Mouse (Mus musculus) adrenal gland, adult (tissue): ENCODE measurements around the gene Gm49361.

Experiments used
- DNase-seq, 2 experiments: peaks; one replicate each; pipeline ENCODE4 v3.0.0; 2022 to 2023; ENCODE audit warnings: low spot score in 1 of 2; ENCODE audit not compliant: inconsistent age in 2 of 2

The Gm49361 gene

DNA sequence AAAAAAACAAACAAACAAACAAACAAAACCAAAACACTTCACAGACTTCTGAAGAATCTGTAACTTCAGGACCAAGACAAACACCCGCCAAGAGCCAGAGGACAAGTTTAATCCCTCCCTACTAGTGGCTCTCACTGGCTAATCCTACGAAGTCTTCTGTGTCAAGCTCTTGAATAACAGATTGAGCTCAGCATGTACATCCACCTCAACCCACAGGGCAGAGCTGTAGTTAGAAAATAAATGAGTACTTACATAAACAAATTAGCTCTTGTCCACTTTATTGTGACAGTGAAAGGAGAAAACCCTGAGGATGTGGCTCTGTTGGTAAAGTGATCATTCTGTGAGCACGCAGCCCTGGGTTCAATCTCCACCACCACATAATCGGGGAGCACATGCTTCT, 124.2 kb downstream of the Gm49361 start:
- DNase-seq: no peak

DNA sequence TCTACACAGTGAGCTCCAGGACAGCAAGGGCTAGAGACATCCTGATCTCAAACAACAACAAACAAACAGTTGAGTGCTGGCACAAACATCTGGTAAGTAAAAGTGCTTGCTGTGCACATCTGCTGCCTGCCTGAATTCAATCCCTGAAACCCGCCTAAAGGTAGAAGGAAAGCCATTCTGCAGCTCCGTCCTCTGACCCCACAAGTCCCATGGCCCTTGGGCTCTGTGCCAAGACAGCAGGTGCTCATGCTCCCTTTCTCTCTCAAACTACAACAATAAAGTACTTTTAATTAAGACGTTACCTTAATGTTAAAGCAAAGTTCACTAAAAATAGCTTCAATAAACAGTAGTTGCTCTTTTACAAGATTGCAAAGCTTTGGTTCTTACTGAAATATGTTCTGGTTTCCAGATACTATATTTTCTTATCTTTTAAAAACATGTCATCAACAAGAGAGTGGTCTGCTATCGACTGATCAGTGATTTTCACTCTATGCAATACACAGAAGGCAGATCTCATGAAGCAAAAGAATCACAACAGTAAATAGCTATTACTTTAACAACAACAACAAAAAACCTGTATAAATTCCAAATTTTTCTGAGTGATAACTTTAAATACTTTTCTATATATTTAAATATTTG, 125.2 kb downstream of the Gm49361 start:
- no peak for DNase-seq

DNA sequence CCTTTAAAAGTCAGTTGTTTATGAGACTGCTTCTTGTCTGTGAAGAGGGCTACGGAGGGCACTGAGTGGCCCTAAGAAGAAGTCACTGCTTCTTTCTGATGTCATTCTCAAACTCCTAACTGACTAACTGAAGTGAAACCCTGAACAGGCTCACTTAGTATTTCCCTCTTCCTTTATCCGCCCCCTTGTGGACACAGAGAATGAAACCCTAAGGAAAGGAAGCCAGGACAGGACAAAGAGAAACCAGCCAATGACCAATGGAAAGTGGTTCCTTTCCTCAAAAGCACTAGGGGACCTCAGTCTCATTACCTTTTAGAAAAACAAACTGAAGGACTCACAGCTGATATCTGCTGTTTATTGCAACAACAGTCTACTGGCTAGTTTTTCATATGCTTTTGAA, 126.4 kb downstream of the Gm49361 start:
- DNase-seq: peak; percentile 34 to 83

DNA sequence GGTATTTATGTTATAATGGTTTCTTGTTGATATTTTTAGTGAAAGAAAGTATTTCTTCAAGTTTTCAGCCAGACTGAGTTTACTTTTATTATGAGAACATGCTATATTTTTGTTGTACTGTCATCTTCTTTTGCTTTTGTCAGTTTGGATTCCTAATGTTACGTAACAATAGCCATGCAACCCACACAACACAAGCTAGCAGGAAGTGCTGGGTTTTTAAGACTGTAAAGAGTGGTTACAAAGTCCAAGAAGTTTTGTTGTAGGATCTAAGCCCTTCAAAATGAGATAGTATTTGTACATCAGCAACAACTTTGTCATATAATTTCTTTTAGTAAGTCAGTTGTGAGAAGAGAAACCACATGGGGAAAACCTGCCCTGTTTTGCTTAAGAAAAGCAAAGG, 128.2 kb downstream of the Gm49361 start:
- DNase-seq: no peak

DNA sequence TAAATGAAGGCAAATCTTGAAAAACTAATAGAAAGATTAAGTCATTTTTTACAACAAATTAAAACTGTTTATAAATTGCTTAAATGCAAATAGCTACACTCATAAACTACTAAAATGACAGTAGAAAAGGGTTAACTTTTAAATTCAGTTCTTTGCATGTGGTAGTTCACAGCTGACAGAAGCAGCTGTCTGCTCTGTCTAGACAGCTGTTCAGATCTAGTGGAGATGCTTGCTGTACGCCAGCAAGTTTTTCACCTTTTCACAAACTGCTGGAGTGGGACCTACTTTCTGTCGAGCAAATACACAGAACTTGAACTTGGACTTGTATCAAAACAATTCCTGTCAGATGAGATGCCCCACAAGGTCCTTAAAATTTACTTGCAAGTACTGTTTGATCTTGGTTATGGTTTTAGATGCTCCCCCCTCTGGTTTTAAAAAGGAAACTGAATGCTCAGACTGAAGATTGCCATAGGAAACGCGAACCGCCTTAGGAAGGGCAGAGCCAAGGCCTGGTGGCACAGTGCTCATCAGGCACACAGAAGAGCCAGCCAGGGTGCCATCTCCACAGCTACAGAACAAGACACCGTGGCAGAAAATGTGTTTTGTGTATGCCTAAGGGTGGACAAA, 129.5 kb downstream of the Gm49361 start:
- DNase-seq: peak; percentile 11 to 55

DNA sequence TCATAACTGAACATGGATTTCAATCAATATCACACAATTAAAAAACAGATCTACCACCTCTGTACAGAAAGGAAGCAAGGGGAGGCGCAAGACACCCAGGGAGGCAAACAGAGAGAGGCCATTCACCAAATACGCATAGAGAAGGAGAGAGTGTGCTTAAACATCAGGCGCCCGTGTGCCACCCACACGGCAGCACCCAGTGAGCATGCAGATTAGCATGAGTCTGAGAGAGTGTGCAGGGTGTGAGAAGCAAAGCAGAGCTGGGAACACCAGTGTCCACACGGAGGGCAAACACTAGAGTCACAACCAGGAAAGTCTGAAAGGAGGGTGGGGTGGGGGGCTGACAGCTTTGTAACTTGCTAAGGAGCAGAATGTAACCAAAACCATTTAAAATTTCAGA, 130.1 kb downstream of the Gm49361 start:
- DNase-seq: no peak

DNA sequence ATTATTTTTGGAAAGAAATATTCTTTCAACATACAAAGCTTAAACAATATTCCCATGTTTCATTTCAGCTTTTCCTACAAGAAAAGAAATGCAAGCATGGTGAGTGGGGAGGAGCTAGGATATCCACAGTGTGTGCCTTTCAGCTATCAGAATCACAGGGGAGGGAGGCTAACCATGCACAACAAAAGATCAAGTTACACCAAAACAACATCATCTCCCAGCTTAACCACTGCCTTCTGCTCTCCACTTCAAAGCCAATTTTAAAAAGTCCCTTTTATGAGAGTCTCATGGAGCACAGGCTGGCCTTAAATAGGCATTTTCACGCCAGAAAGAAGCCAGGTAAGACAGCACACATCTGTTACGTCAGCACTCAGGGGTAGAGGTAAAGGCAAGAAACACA, 134.9 kb downstream of the Gm49361 start:
- DNase-seq: no peak

DNA sequence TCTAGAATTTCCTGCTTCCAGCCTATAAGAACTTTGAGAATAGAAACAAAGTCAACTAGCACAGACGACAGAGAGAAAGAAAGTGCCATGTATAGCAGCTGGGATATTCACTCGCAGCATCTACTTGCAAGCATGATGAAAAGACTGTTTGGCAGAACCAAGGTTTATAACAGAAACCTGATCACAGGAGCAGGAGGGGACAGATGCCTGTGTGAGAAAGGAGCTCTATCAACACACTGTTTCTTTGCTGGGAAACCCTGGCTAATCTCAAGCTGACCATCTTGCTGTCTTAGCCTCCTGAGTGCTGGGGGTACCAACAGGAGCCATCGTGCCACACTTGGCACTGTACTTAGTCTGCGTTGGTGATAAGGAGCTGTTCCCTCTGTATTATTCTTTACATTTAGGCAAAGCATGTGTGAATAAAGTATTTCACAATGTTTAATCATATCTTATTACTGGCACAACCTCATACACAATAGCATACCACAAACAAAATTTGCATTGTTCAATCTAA, 136.0 kb downstream of the Gm49361 start:
- DNase-seq: no peak

DNA sequence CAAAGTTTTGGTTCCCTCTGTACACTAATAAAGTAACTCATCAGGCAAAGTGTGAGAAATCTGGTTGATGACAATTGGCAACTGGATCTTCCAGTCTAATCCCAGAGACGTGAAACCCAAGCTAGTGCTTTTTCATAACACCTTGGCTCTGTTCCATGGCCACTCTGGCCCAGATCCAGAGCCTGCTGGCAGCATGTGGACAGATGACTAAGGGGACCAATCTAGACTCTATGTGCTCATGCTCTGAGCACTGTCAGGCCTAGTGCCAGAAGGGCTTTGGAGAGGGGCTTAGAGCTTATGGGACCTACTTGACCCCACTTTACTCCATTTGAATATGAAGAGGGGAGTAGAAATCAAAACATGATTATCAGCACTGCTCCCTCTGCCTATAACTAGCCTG, 138.4 kb downstream of the Gm49361 start:
- peak; percentile 95 to 99 for DNase-seq

DNA sequence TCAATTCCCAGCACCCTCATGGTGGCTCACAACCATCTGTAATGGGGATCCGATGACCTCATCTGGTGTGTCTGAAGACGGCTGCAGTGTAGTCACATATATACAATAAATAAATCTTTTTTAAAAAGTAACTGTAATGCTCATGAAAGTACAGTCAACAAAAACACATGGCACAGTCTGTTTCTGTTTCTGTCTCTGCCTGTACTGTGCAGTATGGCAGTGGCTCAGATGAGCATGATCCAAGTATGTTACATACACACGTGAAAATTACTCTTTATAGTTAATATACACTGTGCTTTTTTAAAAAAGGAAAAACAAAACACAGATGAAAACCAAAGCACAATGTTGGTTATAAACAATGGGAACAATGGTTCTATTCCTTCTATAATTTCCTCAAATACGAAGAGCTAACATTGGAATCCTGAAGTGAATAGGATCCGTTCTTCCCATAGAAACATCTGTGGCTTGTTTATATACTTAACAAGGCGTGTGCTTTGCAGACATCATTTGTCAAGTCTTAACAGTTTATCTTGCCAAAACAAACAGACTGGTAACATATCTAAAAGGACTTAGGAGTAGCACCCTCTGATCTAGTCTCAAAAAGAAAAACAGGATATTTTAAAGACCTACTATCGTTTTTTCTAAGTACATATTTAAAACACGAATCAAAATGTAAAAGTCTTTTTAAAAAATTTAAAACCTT, 139.1 kb downstream of the Gm49361 start:
- DNase-seq: no peak

DNA sequence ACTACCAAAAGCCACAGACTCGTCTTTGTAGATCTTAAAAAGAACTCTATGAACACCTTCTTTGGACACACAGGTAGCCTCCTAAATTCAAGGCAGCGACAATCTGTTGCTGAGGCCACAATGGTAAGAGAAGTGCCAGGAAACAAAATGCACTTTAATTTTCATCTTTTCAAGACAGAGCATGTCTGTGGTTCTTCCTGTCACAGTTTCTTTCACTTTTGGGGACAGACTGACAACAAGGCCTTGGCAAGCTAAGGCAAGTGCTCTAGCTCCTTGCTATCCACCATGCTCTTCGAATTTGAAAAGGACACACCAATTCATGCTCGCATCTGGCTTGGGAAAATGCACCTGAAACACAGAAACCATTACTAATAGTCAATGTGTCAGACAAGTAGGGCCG, 152.6 kb downstream of the Gm49361 start:
- no peak for DNase-seq
